Mouse (Mus musculus) heart, adult 11 months (tissue): ENCODE measurements around the gene Cxcl10.
A peak's percentile ranks its signal among the peaks of the same experiment; 100 is the strongest.
"Not testable (repeated sequence)": the region's sequence is repeated elsewhere in the genome, so short reads cannot be mapped to it uniquely, and the experiment has no call there.

Experiments used
- DNase-seq: peaks from one replicate; pipeline ENCODE4 v3.0.0; 2022

Gene Cxcl10

DNA sequence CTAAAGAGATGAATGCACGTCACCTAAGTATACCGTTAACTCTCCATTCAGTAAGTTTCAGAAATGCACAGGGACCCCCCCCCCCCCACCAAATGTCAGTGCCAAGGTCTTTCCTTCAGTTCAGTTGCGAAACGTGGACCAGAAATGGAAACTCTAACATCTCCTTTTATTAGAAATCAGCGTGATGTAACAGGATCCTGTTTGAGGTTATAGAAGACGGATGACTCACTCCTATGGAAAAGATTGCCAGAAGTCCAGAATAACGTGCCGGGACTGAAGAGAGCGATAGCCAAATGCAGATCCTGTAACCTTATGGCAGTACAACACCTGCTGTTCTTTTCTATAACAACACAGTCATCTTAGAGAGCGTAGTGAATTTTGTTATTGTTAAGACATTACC, 19.7 kb upstream of the Cxcl10 start:
- peak; percentile 95 for DNase-seq

- DNase-seq = peak; percentile 74
Measured at GRCm38 (mm10) chr5:92366565-92366964, 17.9 kb upstream of the Cxcl10 start.

GRCm38 (mm10) chr5:92365146-92365705, 16.5 kb upstream of the Cxcl10 start:
- peak; percentile 79 for DNase-seq

- DNase-seq = peak; percentile 55
Measured at GRCm38 (mm10) chr5:92364011-92364410, 15.3 kb upstream of the Cxcl10 start.

GRCm38 (mm10) chr5:92363179-92363578, 14.5 kb upstream of the Cxcl10 start:
- DNase-seq = peak; percentile 81

GRCm38 (mm10) chr5:92358767-92359455, 10.2 kb upstream of the Cxcl10 start:
- DNase-seq = peak; percentile 92

- peak; percentile 88 for DNase-seq
Measured at GRCm38 (mm10) chr5:92358033-92358432, 9.3 kb upstream of the Cxcl10 start.

- DNase-seq = peak; percentile 98
Measured at GRCm38 (mm10) chr5:92353517-92353916, 4.8 kb upstream of the Cxcl10 start.

GRCm38 (mm10) chr5:92352716-92353115, 4.0 kb upstream of the Cxcl10 start:
- not testable (repeated sequence) for DNase-seq

GRCm38 (mm10) chr5:92349731-92350130, 1.0 kb upstream of the Cxcl10 start:
- DNase-seq = peak; percentile 70

- DNase-seq = peak; percentile 55
Measured at GRCm38 (mm10) chr5:92345006-92345405, 3.7 kb downstream of the Cxcl10 start.

- peak; percentile 84 for DNase-seq
Measured at GRCm38 (mm10) chr5:92340606-92341005, 8.1 kb downstream of the Cxcl10 start.

DNA sequence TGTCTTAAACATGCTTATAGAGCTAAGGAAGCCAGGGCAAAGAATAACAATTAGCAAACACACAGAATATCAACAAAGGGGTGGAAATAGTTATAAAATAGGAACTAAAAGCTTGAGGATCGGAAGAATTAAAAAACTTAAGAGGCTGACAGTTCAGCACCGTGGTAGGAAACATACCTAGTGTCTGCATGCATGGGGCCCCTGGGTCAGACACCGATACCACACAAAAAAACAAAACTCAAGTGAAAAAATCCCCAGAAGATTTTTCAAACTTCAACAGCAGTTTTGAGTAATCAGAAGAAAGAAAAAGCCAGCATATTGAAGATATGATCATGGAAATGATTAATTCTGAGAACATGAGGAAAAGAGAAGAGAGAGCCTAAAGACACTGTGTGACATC, 11.9 kb downstream of the Cxcl10 start:
- no peak for DNase-seq

DNA sequence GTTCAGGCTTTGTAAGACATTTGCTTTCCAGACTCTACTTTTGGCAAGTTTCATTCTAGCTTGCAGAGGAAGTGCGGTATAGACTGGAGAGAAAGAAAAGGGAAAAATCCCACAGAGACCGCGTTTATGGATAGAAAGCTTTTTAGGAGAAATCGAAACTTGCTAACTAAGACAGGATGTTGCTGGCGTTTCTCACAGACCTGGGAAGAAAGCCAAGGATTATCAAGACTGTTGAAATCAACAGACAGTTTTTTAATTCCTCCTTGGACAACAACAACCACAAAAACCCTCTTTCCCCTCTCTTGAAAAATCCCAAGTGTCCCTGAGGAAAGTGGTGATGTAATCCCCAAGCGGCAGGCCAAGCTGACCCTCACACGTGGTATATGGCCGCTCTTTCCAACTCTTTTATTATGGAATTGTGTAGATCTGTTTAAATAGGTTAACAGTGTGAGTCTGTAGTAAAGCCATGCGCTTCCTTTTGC, 16.3 kb downstream of the Cxcl10 start:
- DNase-seq = peak; percentile 97

- DNase-seq = peak; percentile 93
Measured at GRCm38 (mm10) chr5:92331635-92332338, 16.9 kb downstream of the Cxcl10 start, which contains the start of gene Art3. Gene Art3 (plus strand): TSS chr5:92331827.

DNA sequence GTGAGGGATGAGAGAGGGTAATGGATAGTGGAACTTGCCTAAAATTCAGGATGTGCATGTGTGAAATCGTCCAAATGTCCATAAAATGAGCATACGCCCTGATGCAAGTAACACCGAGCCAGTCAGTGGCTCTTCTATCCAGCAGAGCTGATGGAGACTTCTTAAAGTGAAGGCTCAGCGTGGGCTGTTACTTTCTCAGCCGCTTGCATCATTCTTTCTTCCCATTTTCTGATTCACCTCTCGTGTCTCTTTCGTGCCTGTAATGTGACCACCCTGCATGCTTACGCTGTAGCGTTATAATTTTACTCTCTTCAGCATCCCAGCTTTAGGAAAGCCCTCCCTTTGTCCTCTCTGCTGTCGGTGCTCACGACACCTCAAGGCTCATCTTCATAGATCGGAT, 17.6 kb downstream of the Cxcl10 start:
- peak; percentile 66 for DNase-seq

DNA sequence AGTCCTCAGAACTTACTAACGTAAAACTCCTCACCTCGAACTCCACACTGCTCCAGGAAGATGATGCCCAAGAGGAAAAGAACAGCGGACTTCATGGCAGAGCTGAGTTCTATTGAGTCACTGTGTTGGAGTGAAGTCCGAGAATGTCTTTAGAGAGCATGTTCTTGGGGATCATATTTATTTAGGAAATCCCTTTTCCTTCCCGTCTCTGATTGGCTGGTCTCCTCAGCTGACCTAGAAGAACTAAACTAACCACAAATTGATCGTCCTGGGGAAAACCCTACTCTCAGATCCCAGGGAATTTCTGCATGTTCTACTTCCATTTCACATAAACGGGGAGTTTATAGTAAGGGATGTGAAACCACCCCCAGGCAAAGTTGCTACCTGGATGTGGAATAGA, 20.8 kb downstream of the Cxcl10 start, which contains the start of gene Cxcl9:
Gene Cxcl9 (minus strand): TSS at position 151 of the 400 bp plus-strand sequence.
- peak; percentile 88 for DNase-seq

GRCm38 (mm10) chr5:92327367-92327766, 21.3 kb downstream of the Cxcl10 start:
- no peak for DNase-seq

GRCm38 (mm10) chr5:92323264-92323663, 25.4 kb downstream of the Cxcl10 start:
- DNase-seq = peak; percentile 98

DNA sequence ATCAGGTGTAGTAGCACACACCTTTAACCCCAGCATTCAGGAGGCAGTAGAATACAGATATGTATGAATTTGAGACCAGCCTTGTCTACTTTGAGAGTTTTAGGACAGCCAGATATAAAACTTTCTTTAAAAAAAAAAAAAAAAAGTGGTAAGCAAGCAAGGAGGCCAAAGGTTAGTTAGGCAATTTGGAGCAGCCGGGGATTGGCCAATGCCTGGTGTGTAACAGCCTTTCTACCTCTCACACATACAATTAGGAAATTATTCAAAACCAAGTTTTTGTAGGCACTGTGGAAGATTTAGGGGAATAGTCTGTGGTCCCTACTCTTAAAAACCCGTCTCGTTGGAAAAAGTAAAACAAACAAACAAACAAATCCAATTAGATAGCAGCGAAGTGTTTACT, 26.1 kb downstream of the Cxcl10 start:
- no peak for DNase-seq

GRCm38 (mm10) chr5:92321631-92322400, 26.9 kb downstream of the Cxcl10 start:
- DNase-seq = peak; percentile 91

- peak; percentile 89 for DNase-seq
Measured at GRCm38 (mm10) chr5:92318596-92318995, 30.1 kb downstream of the Cxcl10 start.

DNA sequence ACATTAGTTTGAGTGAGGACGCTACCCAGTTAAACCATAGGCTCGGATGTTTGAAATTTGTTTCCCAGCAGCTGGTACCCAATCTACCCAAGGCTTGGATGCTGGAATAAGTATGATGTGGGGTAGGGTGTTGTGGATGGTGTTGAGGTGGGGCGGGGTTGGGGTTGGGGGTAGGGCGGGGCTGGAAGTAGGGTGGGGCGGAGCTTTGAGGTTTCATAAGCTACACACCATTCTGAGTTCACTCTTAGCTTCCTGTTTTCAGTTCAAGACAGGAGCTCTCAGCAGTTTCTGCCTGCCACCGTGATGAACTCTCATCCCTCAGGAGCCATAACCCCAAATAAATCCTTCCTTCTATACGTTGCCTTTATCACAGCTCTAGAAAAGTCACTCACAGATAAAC, 30.6 kb downstream of the Cxcl10 start:
- peak; percentile 64 for DNase-seq
